Mouse (Mus musculus) lung, postnatal 4 days (tissue): ENCODE results near the gene Ppp6r3.
A peak's percentile ranks its signal among the peaks of the same experiment; 100 is the strongest.

Experiments
- DNase-seq, 2 experiments: peaks; one replicate each; pipeline ENCODE4 v3.0.0; 2021

The Ppp6r3 gene

GRCm38 (mm10) chr19:3431066-3431465 lies 144.5 kb downstream of the Ppp6r3 start:
- no peak for DNase-seq

GRCm38 (mm10) chr19:3429156-3429816 lies 146.3 kb downstream of the Ppp6r3 start:
- DNase-seq = no peak

GRCm38 (mm10) chr19:3428057-3428830 lies 147.3 kb downstream of the Ppp6r3 start:
- no peak for DNase-seq

- no peak for DNase-seq
Measured at GRCm38 (mm10) chr19:3424214-3424613, 151.3 kb downstream of the Ppp6r3 start.

GRCm38 (mm10) chr19:3422981-3423380 lies 152.6 kb downstream of the Ppp6r3 start:
- peak; percentile 47 to 59 for DNase-seq

GRCm38 (mm10) chr19:3422488-3422887 lies 153.1 kb downstream of the Ppp6r3 start:
- peak in 1 of 2 experiments; percentile 69 for DNase-seq

- no peak for DNase-seq
Measured at GRCm38 (mm10) chr19:3419251-3419650, 156.3 kb downstream of the Ppp6r3 start.

- peak; percentile 42 to 57 for DNase-seq
Measured at GRCm38 (mm10) chr19:3414268-3414733, 161.2 kb downstream of the Ppp6r3 start, which contains the start of gene Gal. Gal (minus strand) TSS chr19:3414544.

GRCm38 (mm10) chr19:3405531-3406281 lies 169.8 kb downstream of the Ppp6r3 start:
- no peak for DNase-seq
